Mouse (Mus musculus): ENCODE results near the gene Ddx1. TPM values are rescaled to one million over a fixed set of nuclear protein-coding genes. Genes with fewer than 3 reads are reported as not detected.
"Not testable (repeated sequence)": the region's sequence is repeated elsewhere in the genome, so short reads cannot be mapped to it uniquely, and the experiment has no call there.

Ddx1 gene
- polyA plus RNA-seq, 1 experiment: 50.0 TPM

- no peak for DNase-seq (ENCODE audit: low spot score)
Measured at GRCm38 (mm10) chr12:13205733-13206132, 43.3 kb downstream of the Ddx1 start.

- DNase-seq (ENCODE audit: low spot score): no peak
Measured at GRCm38 (mm10) chr12:13202322-13202721, 46.7 kb downstream of the Ddx1 start.

- DNase-seq (ENCODE audit: low spot score): no peak
Measured at GRCm38 (mm10) chr12:13200576-13200975, 48.4 kb downstream of the Ddx1 start.

DNA sequence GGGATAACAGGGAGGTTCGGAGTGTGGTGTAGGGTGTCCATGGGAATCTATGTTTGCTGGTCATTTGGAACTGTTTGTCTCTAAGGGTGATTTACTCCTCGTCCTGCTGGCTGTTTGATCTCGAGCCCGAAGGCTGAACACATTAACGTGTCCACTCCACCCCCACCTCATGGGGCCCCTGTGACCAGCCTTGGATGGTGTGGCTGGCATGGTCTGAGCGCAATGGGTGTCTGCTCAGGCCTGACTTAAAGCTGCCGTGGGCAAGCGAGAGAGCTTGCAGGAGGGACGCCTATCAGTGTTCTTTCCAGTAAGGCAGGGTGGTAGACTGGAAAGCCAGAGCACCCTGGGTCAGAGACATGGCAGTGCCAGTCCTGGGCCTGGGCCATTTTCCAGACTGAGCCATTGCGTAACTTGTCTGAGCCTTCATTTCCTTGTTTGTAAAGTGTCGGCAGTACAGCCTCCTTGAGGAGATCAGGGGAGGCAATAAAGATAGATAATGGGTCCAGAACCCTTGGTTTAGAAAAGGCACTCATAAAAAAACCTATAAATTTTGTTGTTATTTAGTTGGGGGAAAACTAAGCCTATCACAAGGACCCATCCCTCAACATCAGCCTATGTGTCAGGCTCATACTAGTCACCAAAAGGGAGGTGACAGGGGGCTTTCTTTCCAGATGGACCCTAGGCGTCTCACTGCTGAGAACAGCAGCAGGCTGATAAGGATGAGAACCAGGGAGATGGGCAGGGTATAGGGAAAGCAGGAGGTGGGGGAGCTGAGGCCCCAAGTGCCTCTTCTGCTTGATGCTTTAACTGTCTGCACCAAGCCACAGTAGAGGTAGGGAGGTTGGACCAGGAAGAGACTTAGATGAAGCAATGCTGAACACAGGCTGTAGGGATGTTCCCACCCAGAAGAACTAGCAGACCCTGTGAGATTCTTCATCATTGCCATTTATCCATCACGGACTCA is 49.4 kb downstream of the Ddx1 start:
- no peak for DNase-seq (ENCODE audit: low spot score)

GRCm38 (mm10) chr12:13198157-13198556 is 50.9 kb downstream of the Ddx1 start:
- DNase-seq (ENCODE audit: low spot score): no peak

GRCm38 (mm10) chr12:13196146-13196545 is 52.9 kb downstream of the Ddx1 start:
- DNase-seq (ENCODE audit: low spot score): no peak

DNA sequence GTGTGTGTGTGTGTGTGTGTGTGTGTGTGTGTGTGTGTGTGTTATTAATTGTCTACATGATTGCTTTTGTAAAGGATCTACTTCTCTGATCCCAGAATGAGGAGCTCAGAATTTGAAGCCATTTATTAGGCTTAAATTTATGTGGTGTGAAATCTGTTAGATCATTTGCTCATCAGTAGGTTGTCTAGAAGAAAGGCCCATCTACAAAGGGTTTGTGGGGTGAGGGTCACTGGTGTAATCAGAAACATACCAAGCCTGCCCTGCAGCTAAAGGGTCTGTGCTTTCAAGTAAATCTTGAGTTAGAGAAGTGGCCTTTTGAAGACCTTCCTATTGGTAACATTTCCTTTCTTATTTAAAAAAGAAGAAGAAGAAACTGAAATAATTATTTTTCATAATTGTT is 53.5 kb downstream of the Ddx1 start:
- DNase-seq (ENCODE audit: low spot score): no peak

DNA sequence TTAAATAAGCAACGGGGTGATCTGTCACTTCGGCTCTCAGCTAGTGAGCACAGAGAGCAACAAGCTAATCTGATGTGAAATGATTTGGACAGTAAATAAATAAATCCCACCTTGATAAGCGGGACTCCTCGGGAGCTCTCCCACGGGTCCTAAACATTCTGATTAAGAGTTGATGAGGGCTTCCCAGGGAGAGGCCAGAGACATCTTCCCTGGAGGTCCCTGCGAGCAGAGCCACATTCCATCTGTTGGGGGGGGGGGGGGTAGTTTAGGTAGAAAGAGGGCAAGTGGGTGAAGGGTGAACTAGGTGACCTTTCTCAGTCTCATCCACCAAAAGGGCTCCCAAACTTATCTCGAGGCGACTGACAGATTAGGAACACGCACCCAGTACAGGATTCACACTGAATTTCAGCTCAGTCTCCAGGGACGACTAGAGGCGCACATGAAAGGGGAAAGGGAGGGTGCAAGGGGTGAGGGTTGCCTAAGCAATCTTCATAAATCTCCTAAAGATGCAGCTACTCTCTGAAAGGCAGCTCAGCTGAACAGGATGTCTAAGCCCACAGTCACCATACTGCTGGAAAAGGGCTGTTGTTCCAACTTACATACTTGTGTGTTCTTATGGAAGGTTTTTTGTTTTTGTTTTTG is 60.8 kb downstream of the Ddx1 start:
- no peak for DNase-seq (ENCODE audit: low spot score)

- no peak for DNase-seq (ENCODE audit: low spot score)
Measured at GRCm38 (mm10) chr12:13186209-13186608, 62.8 kb downstream of the Ddx1 start.

DNA sequence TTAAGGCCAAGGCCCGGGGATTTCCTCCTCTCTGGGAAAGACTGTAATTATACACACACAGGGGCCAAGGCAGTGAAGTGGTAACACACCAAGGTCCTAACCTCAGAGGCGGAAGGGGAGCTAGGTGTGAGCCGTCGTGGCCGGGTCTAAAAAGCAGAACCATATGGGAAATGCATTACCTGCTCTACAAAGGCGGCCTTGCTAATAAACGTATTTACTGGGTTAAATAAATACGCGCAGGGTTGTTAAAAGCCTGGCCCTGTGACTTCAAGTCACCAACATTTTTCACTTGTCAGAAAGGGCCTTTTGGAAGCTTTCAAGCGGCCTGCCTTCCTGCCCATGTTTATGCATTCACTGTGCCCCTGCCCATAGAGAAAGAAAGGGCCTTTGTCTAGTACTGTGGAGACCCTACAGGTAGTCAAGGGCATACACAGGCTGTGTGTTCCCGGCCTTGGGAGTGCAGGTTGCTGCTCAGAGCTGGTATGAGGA is 64.1 kb downstream of the Ddx1 start:
- DNase-seq (ENCODE audit: low spot score): no peak

DNA sequence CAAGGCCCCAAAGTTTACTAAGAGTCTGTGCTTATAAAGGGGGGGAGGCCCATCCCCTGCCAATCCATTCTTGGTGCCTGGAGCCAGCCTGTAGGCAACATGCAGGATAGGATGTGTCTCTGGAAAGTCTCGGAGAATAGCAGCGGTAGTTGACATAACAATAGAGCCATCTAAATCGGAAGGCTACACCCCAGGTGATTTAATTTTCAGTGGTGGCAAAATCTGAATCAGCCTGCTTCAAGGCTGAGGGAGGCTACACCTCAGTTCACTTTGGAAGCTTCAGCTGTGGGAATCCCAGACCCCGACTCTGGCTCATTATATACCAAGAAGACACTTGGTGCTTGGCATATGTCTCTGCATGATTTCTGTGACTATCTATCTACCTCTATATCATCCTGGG is 64.9 kb downstream of the Ddx1 start:
- DNase-seq (ENCODE audit: low spot score): not testable (repeated sequence)

GRCm38 (mm10) chr12:13182220-13182619 is 66.8 kb downstream of the Ddx1 start:
- no peak for DNase-seq (ENCODE audit: low spot score)

DNA sequence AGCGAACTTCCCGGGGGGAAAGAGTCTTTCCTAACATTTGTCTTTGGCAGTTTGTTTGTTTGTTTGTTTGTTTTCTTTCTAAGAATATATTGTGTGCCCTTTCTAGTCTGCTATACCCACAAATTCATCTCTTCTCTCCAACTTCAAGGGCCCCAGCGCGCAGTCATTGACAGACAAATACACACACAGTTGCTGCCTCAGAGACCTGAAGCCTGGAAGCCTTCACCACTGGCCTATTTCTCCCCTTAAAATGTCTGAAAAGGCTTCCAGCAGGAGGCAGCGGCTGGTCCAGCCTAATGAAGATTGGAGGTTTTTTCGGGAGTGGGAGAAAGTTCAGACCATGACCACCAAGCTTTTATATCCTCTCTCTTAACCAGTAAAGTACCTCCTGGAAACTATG is 67.3 kb downstream of the Ddx1 start:
- DNase-seq (ENCODE audit: low spot score): no peak

DNA sequence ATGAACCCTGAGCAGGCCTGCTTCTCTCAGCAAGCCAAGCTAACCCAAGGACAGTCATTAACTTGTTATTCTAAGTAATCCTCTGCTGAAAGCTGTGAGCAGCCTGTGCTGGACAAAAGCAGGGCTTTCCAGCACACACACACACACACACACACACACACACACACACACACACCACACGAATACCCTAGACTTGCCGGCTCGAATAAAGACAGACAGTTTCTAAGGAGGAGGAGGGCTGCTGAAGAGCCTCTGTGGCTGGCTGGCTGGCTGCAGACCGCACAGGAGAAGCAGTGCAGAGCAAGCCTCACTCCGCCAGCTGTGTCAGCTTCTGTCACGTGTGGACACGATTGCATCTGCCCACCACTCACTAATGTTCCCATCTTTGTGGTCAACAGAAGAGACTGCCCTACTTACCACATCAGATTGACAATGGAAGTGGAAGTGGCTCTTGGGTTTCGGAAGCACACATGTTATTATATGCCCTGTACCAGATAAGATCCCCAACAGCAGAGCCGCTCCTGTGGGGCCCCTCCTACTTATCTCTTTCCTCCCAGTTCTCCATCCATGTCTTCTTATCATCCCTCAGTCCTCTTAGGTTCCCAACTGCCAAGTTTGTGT is 68.2 kb downstream of the Ddx1 start:
- no peak for DNase-seq (ENCODE audit: low spot score)

- DNase-seq (ENCODE audit: low spot score): no peak
Measured at GRCm38 (mm10) chr12:13180332-13180714, 68.7 kb downstream of the Ddx1 start.

DNA sequence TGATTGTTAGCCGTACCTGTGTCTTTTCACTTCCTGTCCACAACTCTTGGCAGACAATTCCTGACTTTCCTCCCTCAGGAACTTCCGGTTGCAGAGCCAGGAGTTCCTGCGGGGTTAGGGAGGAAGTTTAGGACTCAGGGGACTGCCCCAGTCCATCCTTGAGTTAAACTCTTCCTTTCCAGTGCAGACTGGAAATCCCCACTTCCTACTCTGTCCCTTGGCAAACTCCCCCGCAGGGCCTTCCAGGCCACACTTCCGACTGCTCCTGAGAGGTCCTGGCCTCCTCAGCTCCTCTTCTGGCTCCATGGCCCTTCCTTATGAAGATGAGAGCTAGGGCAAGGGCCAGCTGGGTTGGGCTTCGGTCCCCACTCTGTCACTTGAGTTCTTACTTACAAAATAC is 71.4 kb downstream of the Ddx1 start:
- no peak for DNase-seq (ENCODE audit: low spot score)

GRCm38 (mm10) chr12:13176927-13177326 is 72.1 kb downstream of the Ddx1 start:
- DNase-seq (ENCODE audit: low spot score): no peak

DNA sequence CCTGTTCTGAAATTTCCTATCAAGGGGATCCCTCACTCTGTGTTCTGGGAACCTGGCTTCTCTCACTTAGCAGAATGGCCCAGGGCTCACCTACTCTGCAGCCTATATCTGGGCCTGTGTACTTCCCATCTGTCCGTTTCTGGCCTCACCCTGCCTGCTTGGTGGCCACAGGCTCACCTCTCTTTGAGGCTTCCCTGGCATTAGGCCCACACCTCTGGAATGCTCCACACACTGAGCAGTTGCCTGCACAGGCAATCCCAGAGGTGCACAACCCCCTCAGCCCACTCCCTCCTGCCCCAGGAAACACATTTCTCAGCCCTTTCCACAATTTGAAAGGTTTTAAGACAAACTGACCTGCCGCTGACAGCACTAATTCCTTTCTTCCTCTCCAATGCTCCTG is 72.9 kb downstream of the Ddx1 start:
- DNase-seq (ENCODE audit: low spot score): no peak

GRCm38 (mm10) chr12:13174022-13174421 is 75.0 kb downstream of the Ddx1 start:
- no peak for DNase-seq (ENCODE audit: low spot score)

- DNase-seq (ENCODE audit: low spot score): no peak
Measured at GRCm38 (mm10) chr12:13168073-13168472, 80.9 kb downstream of the Ddx1 start.

DNA sequence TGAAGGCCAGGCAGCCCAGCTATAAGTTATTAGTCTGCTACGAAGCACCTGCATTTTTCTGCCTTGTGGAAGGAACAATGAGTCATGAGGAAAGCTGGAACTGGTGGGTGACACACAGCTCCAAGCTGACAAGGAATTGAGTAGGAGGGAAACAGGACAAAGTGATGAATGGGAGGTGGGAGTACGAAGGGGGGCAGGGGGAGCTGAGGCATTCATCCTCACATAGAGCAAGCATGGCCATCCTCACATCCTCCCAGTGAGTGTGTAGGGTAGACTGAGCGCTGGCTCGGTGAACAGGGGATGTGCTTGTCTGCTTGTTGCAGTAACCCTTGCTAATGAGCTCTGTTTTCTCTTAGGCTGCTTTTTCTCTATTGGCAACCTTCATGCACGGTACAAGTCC is 81.9 kb downstream of the Ddx1 start:
- DNase-seq (ENCODE audit: low spot score): no peak

Measured in urinary bladder, adult 2 months (tissue).